Mouse (Mus musculus) ES-E14 (cell line): ENCODE measurements at regions not wholly inside any gene's neighbourhood (a gene's known extent, or its start where the extent isn't known, plus 50 kb on each side); places are given as distances from the start of the nearest gene placed in this dataset.

ENCODE experiments used
- DNase-seq: peaks from one replicate; pipeline ENCODE4 v3.0.0-alpha.2; 2013; ENCODE audit warnings: low read depth, low spot score
- H3K27ac ChIP-seq: 2 replicates; pipeline ENCODE4 v1.5.1; 2012; ENCODE audit warnings: low read depth, mild to moderate bottlenecking, low read length, moderate library complexity, mixed read lengths; ENCODE audit not compliant: poor library complexity, insufficient read depth, severe bottlenecking
- H3K36me3 ChIP-seq: 2 replicates; pipeline ENCODE4 v1.6.1; 2012; ENCODE audit warnings: mild to moderate bottlenecking, low read length, moderate library complexity, mixed read lengths; ENCODE audit not compliant: control insufficient read depth, poor library complexity, insufficient read depth, severe bottlenecking
- H3K4me1 ChIP-seq, 2 experiments: fragments of 150-350 bp in 1 of 2; sonication (generic) in 1 of 2; 2 replicates each; pipeline ENCODE4 v1.6.1; 2012; ENCODE audit warnings: low read length in 2 of 2, mild to moderate bottlenecking in 1 of 2, mixed read lengths in 1 of 2; ENCODE audit not compliant: control insufficient read depth in 2 of 2, insufficient read depth in 2 of 2, poor library complexity in 1 of 2
- H3K4me3 ChIP-seq, 2 experiments: fragments of 150-350 bp in 1 of 2; sonication (generic) in 1 of 2; 2 replicates each; pipeline ENCODE4 v1.5.1; 2012; ENCODE audit warnings: low read length in 2 of 2, low read depth in 1 of 2, mild to moderate bottlenecking in 1 of 2, mixed read lengths in 1 of 2; ENCODE audit not compliant: insufficient read depth in 1 of 2, poor library complexity in 1 of 2, severe bottlenecking in 1 of 2
- H3K9ac ChIP-seq: 2 replicates; pipeline ENCODE4 v1.6.1; 2012; ENCODE audit warnings: low read depth, mild to moderate bottlenecking, low read length, mixed read lengths; ENCODE audit not compliant: poor library complexity, insufficient read depth, severe bottlenecking
- H3K9me3 ChIP-seq: fragments of 150-350 bp; sonication (generic); 2 replicates; pipeline ENCODE4 v1.6.1; 2012; ENCODE audit warnings: low read depth, mild to moderate bottlenecking, low read length; ENCODE audit not compliant: control insufficient read depth, insufficient read depth
- CHD2 ChIP-seq: IDR thresholded peaks from 2 replicates; pipeline ENCODE4 v1.6.1; 2014; ENCODE audit warnings: mild to moderate bottlenecking, low read depth, low read length, inconsistent platforms
- HCFC1 ChIP-seq: IDR thresholded peaks from 2 replicates; pipeline ENCODE4 v1.6.1; 2012; ENCODE audit warnings: low read length, inconsistent platforms, borderline replicate concordance; ENCODE audit not compliant: insufficient read depth
- MAFK ChIP-seq: IDR thresholded peaks from 2 replicates; pipeline ENCODE4 v1.6.1; 2014; ENCODE audit warnings: mild to moderate bottlenecking, low read depth, low read length, inconsistent platforms; ENCODE audit not compliant: insufficient read depth
- ZC3H11A ChIP-seq: IDR thresholded peaks from 2 replicates; pipeline ENCODE4 v1.6.1; 2012; ENCODE audit warnings: low read depth, mild to moderate bottlenecking, inconsistent platforms, low read length, borderline replicate concordance
- ZNF384 ChIP-seq: IDR thresholded peaks from 2 replicates; pipeline ENCODE4 v1.6.1; 2012; ENCODE audit warnings: low read depth, low read length, inconsistent platforms
- in situ Hi-C, 2 experiments: fragments of 600-800 bp; cut with MboI; formaldehyde crosslinking; loops; one replicate each; pipeline ENCODE4 v1.15.1; 2025; ENCODE audit warnings: low sequenced_read_pairs in 2 of 2, inconsistent platforms in 1 of 2; ENCODE audit not compliant: unreplicated experiment in 2 of 2

- H3K9ac ChIP-seq: no peak overlapping the region
- H3K36me3 ChIP-seq: no peaks in the 10 kb centered on the region
- no peaks in the 10 kb centered on the region for H3K9me3 ChIP-seq
- H3K4me1 ChIP-seq: peaks cover 0 to 3% of the 10 kb centered on the region in 2 experiments; a peak in 2 of 4 replicates
- no peak overlapping the region for H3K27ac ChIP-seq
- no peak overlapping the region for H3K4me3 ChIP-seq
- no peak for DNase-seq
- in situ Hi-C loops: loop anchor here in 1 of 2 experiments (25.0 kb wide), 1 partner anchor 248 kb away; no protein-coding TSS in a partner anchor
- no peak for TF ChIP-seq ZNF384
- TF ChIP-seq HCFC1: no peak
- no peak for TF ChIP-seq MAFK
- no peak for TF ChIP-seq ZC3H11A
- TF ChIP-seq CHD2: no peak
These were observed 97.0 kb downstream of the Smim20 start for GRCm38 (mm10) chr5:53363898-53364297.

DNA sequence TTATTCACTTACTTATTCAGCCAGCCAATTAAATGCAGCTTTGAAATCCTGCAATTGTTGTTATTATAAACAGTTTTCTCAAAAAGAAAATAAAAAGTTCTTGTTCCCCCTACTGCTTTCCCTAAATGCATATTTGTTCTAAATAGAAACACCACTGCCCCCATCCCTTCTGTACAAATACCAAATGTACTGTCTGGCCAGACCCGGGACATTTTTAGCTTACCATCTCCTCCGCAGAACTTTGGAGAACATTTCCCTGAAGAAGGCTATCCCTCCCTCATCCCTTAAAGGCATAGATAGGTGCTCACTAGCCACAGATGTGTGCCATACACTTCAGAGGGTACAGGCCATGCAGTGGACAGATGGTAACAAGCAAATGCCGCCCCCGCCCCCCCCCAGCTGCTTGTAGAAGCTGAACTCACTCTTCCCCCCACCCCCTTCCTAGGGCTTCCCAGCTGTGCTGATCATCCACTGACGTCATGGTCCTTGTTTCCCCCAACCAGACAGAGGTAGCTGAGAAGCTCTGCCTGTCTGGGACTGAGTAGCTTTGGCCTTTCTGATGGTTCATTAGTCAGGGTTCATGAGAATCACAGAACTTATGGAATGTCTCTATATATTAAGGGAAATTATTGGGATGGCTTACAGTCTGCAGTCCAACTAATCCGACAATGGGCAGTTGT lies 98.9 kb upstream of the Rbpj start:
- H3K36me3 ChIP-seq: no peaks in the 10 kb centered on the region
- in situ Hi-C loops: loop anchor here in 1 of 2 experiments (25.0 kb wide), 1 partner anchor 245 kb away; no protein-coding TSS in a partner anchor
- no peak overlapping the region for H3K9ac ChIP-seq
- H3K9me3 ChIP-seq: no peaks in the 10 kb centered on the region
- no peak overlapping the region for H3K27ac ChIP-seq
- DNase-seq: no peak
- no peak overlapping the region for H3K4me3 ChIP-seq
- peaks cover 0 to 2% of the 10 kb centered on the region in 2 experiments; a peak in 1 of 4 replicates for H3K4me1 ChIP-seq
- TF ChIP-seq ZC3H11A (no peak), MAFK (no peak)

DNA sequence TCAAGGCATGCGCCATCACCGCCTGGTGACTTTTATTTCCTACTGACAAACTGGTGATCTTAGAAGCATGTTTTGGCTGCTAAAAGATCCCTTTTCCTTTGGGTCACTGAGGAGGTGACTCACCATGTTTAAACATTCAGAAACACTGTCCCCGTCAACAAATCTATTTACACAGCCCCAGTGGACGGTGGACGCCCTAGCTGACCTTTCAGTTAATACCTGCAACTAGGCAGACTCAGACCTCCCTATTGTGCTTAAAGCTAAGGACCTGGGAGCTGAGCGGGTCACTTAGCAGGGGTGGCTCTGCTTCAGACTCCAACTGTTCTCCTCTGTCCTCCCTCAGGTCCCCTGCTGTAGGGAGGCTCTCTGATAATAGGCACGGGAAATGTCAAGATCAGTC lies 95.7 kb upstream of the Rbpj start:
- Histone ChIP-seq H3K9me3 (no peaks in the 10 kb centered on the region), H3K4me1 (no peaks in the 10 kb centered on the region; a peak in 1 of 4 replicates), H3K4me3 (no peak overlapping the region), H3K27ac (no peak overlapping the region), H3K36me3 (no peaks in the 10 kb centered on the region), H3K9ac (no peak overlapping the region)
- TF ChIP-seq CHD2 (no peak), ZNF384 (no peak), HCFC1 (no peak)
- in situ Hi-C loops: loop anchor here in 1 of 2 experiments (25.0 kb wide), 1 partner anchor 242 kb away; no protein-coding TSS in a partner anchor
- no peak for DNase-seq

DNA sequence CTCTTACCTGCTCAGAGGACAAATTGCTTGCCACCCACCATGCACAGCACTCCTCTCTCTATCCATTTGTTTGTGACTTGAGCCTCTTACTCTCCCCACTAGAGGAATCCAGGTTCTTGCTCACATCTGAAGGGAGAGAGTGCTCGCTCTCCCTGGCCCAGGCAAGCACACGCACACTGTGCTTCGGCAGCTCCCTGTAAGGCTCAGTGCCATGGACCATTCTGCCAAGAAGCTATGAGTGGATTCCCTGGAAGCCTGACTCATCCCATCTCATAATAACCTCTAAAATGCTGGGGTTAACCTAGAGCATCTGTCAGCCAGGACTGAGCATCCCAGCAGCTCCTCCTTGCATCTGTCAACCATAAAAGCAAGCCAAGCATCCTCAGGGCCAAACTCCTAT lies 94.3 kb upstream of the Rbpj start:
- no peak for TF ChIP-seq MAFK
- TF ChIP-seq CHD2: no peak
- TF ChIP-seq ZC3H11A: no peak
- TF ChIP-seq ZNF384: no peak
- TF ChIP-seq HCFC1: no peak
- no peaks in the 10 kb centered on the region for H3K4me1 ChIP-seq
- H3K27ac ChIP-seq: no peak overlapping the region
- no peak for DNase-seq
- in situ Hi-C loops: loop anchor here in 1 of 2 experiments (25.0 kb wide), 1 partner anchor 241 kb away; no protein-coding TSS in a partner anchor
- H3K9me3 ChIP-seq: no peaks in the 10 kb centered on the region
- no peak overlapping the region for H3K9ac ChIP-seq
- no peak overlapping the region for H3K4me3 ChIP-seq
- no peaks in the 10 kb centered on the region for H3K36me3 ChIP-seq

DNA sequence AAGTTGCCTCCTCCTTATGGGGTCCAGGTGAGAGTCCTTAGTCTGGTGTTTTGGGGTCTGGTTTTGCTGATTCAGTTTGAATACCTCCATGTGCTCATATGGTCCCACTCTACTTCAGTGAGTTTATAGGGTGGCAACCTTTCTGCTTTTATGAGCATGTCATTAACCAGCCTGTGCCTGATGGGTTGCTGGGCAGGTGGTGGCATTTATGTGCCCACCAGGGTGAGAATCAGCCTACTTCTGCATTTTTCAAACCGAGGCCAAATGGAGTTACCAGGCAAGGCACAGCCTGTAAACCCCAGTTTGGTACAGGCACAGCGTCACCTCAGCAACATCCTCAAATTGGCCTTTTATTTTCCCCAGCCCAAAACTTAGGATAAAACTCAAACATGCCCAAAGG lies 92.6 kb upstream of the Rbpj start:
- Histone ChIP-seq H3K27ac (no peak overlapping the region), H3K36me3 (no peaks in the 10 kb centered on the region), H3K9ac (no peak overlapping the region), H3K9me3 (no peaks in the 10 kb centered on the region), H3K4me1 (peaks cover 0 to under 1% of the 10 kb centered on the region in 2 experiments; a peak in 1 of 4 replicates), H3K4me3 (no peak overlapping the region)
- no peak for TF ChIP-seq CHD2
- no peak for TF ChIP-seq MAFK
- no peak for TF ChIP-seq ZC3H11A
- in situ Hi-C loops: loop anchor here in 1 of 2 experiments (25.0 kb wide), 1 partner anchor 239 kb away; no protein-coding TSS in a partner anchor
- DNase-seq: no peak
